Comparison of ENCODE assay signal across 10 mouse cellular contexts in genomic region chr1:176994087-176994486, GRCm38 (mm10).
DNase-seq lines count a peak whose midpoint lies in the region; ATAC-seq and TF ChIP-seq lines count a peak whose summit lies in the region.
"Had no signal": no experiment of that assay in that cellular context is flagged by ENCODE, and none has a peak within 500 bp of the region (broad histone marks: within the 10 kb centered on the region; RNA-seq: fewer than 3 reads in every experiment).

No protein-coding gene starts in this region.

- H3K27me3 ChIP-seq in thymus, adult 2 months (ENCODE audit: control insufficient read depth, insufficient read depth, low read length): no peaks in the 10 kb centered on the region
- no peaks in the 10 kb centered on the region for H3K27me3 ChIP-seq in forebrain, embryonic 13.5 days
- H3K27me3 ChIP-seq in liver, embryonic 16.5 days (ENCODE audit: control insufficient read depth, insufficient read depth, low read depth, low read length): no peaks in the 10 kb centered on the region
- H3K27me3 ChIP-seq: heart, embryonic 15.5 days had no signal

- peak overlapping the region; percentile 13; the same call in 1 of the 2 replicates for H3K4me2 ChIP-seq in forebrain, embryonic 13.5 days
- no peak overlapping the region for H3K4me2 ChIP-seq in liver, embryonic 16.5 days (ENCODE audit: low read depth, low read length)
- H3K4me2 ChIP-seq: heart, embryonic 15.5 days had no signal

- ATAC-seq in forebrain, embryonic 13.5 days: peak; percentile 60
- peak; percentile 44; the same call in 1 of the 2 replicates for ATAC-seq in liver, embryonic 16.5 days (ENCODE audit: low read depth)

- H3K9me3 ChIP-seq in forebrain, embryonic 13.5 days (replicated peaks): no peaks in the 10 kb centered on the region
- no peaks in the 10 kb centered on the region for H3K9me3 ChIP-seq in liver, embryonic 16.5 days (replicated peaks; ENCODE audit: control insufficient read depth, low read length)
- H3K9me3 ChIP-seq: heart, embryonic 15.5 days had no signal

- no peak for DNase-seq in thymus, adult 2 months
- no peak for DNase-seq in thymus, postnatal 36 days
- peak; percentile 38 for DNase-seq in thymus, postnatal 25 days
- DNase-seq in urinary bladder, adult 18-20 months (ENCODE audit: low spot score in 2 of 2): no peak
- DNase-seq in gastrocnemius, adult 8-10 months (ENCODE audit: low spot score in 2 of 2): no peak
- DNase-seq in gastrocnemius, adult 2 months: no peak

- TF ChIP-seq POLR2A in thymus, adult 2 months (IDR thresholded peaks at IDR 0.05; ENCODE audit: control insufficient read depth, extremely low read depth, insufficient read depth, low read length, poor library complexity): no peak

- WGBS in thymus, adult 2 months: 22% methylated on average over 7 of the region's 7 CpGs
- WGBS in forebrain, embryonic 13.5 days: 3% methylated on average over 7 of the region's 7 CpGs
- WGBS in liver, embryonic 16.5 days (ENCODE audit: insufficient replicate concordance): 19% methylated on average over 7 of the region's 7 CpGs

- no peaks in the 10 kb centered on the region for H3K36me3 ChIP-seq in thymus, adult 2 months (ENCODE audit: control insufficient read depth, insufficient read depth, low read length)
- H3K36me3 ChIP-seq in forebrain, embryonic 13.5 days (ENCODE audit: poor library complexity, severe bottlenecking): no peaks in the 10 kb centered on the region
- no peaks in the 10 kb centered on the region for H3K36me3 ChIP-seq in liver, embryonic 16.5 days (ENCODE audit: control insufficient read depth, insufficient read depth)
- H3K36me3 ChIP-seq: heart, embryonic 15.5 days had no signal

- intact Hi-C loops in gastrocnemius, adult 2 months (cut with DNase I): no loop called here

- peaks cover 38% of the 10 kb centered on the region for H3K4me1 ChIP-seq in thymus, adult 2 months (replicated peaks; ENCODE audit: control insufficient read depth, insufficient read depth, low read length)
- peaks cover 84% of the 10 kb centered on the region for H3K4me1 ChIP-seq in forebrain, embryonic 13.5 days
- peaks cover 5% of the 10 kb centered on the region; the same call in 1 of the 2 replicates for H3K4me1 ChIP-seq in liver, embryonic 16.5 days (ENCODE audit: control insufficient read depth, low read depth, low read length)

- no peak overlapping the region for H3K4me3 ChIP-seq in thymus, adult 2 months (ENCODE audit: control insufficient read depth, insufficient read depth, low read length)
- no peak overlapping the region for H3K4me3 ChIP-seq in forebrain, embryonic 13.5 days
- no peak overlapping the region for H3K4me3 ChIP-seq in liver, embryonic 16.5 days (ENCODE audit: low read depth, low read length)
- H3K4me3 ChIP-seq in gastrocnemius, adult 2 months: no peak overlapping the region
- H3K4me3 ChIP-seq: heart, embryonic 15.5 days had no signal

- H3K9ac ChIP-seq in forebrain, embryonic 13.5 days: 0 out of 2 replicates have a peak overlapping the region, but pooled peaks have one; percentile 23
- H3K9ac ChIP-seq in liver, embryonic 16.5 days (ENCODE audit: low read depth, low read length): no peak overlapping the region
- H3K9ac ChIP-seq: heart, embryonic 15.5 days; liver, embryonic 14.5 days had no signal

- peak overlapping the region; percentile 43 for H3K27ac ChIP-seq in thymus, adult 2 months (ENCODE audit: control insufficient read depth, insufficient read depth, low read length)
- peak overlapping the region; percentile 97 for H3K27ac ChIP-seq in forebrain, embryonic 13.5 days
- no peak overlapping the region for H3K27ac ChIP-seq in liver, embryonic 16.5 days (ENCODE audit: low read length)
- H3K27ac ChIP-seq in gastrocnemius, adult 2 months: no peak overlapping the region
- H3K27ac ChIP-seq: heart, embryonic 15.5 days; liver, embryonic 14.5 days had no signal

- no peak for TF ChIP-seq CTCF in thymus, adult 2 months (IDR thresholded peaks at IDR 0.05; ENCODE audit: borderline replicate concordance, control insufficient read depth, extremely low read depth, insufficient read depth, low read length, poor library complexity)
- no peak for TF ChIP-seq CTCF in gastrocnemius, adult 2 months (IDR thresholded peaks at IDR 0.05)

Comparison
In these comparisons a context has a peak if more than half of its experiments do, and no peak if none do; other contexts are left out.
1. H3K27ac ChIP-seq: peak in thymus, adult 2 months (single experiment) and forebrain, embryonic 13.5 days (single experiment); none in liver, embryonic 16.5 days (single experiment) and gastrocnemius, adult 2 months (single experiment).